Comparison of ENCODE assay signal across 23 mouse cellular contexts in the genomic region with DNA sequence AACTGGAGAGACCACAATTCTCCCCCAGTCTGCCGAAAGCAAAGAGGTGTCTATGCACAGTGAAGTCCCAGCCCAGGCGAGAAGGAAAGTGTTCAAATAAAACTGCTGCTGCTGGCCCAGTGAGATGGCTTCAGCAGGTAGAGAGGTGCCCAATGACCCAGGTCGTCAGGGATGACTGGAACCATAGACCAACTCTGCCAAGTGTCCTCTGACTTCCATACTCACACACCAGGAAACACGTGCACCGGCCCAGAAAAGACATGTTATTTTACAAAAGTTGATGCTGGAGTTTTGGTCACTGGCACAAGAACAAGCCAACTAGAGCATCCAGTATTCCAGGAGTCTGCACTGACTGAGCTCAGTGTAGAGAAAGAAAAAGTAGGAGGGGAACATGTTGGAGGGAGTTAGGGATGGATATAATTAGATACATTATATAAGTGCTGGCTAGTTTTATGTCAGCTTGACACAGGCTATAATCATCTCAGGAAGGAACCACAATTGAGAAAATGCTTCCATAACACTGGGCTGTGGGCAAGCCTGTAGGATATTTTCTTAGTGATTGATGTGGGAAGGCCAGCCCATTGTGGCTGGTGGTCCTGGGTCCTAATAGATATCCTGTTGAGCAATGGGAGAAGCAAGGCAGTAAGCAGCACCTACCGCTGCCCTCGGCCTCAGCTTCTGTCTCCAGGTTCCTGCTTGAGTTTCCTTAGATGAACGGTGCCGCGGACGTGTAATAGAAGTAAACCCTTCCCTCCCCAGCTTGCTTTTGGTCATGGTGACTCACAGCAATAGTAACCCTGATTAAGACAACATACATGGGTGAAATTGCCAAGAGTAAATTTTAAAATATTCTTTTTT. TPM values are rescaled to one million over a fixed set of nuclear protein-coding genes. Genes with fewer than 3 reads are reported as not detected.
DNase-seq lines count a peak whose midpoint lies in the region; ATAC-seq and TF ChIP-seq lines count a peak whose summit lies in the region.
"Had no signal": no experiment of that assay in that cellular context is flagged by ENCODE, and none has a peak within 500 bp of the region (broad histone marks: within the 10 kb centered on the region; RNA-seq: fewer than 3 reads in every experiment).

No protein-coding gene starts in this region.

- no peak overlapping the region for H3K27ac ChIP-seq in kidney, adult 2 months (ENCODE audit: insufficient read depth, low read depth, low read length)
- peak overlapping the region; percentile 31; the same call in 1 of the 2 replicates for H3K27ac ChIP-seq in olfactory bulb, adult 2 months (ENCODE audit: insufficient read depth, low read depth, low read length)
- no peak overlapping the region for H3K27ac ChIP-seq in heart, embryonic 12.5 days (ENCODE audit: poor library complexity, severe bottlenecking)
- H3K27ac ChIP-seq: heart, embryonic 10.5 days; intestine, embryonic 15.5 days; limb, embryonic 13.5 days; liver, embryonic 14.5 days; midbrain, embryonic 15.5 days; neural tube, embryonic 12.5 days had no signal

- peak; percentile 76 for DNase-seq in kidney, adult 2 months
- DNase-seq in kidney, postnatal 10 days, result no peak
- peak; percentile 38 for DNase-seq in right cerebral cortex, adult 18-20 months
- DNase-seq in right cerebral cortex, postnatal 14 days, result no peak
- no peak for DNase-seq in urinary bladder, postnatal 36 days (ENCODE audit: low spot score in 2 of 2)
- DNase-seq: adrenal gland, postnatal 10 days; cerebellum, adult 2 months; cerebellum, postnatal 25 days; forebrain, postnatal 0 days; layer of hippocampus, postnatal 36 days; lung, embryonic 14.5 days; retina, postnatal 1 day had no signal

- no peaks in the 10 kb centered on the region for H3K27me3 ChIP-seq in kidney, adult 2 months (replicated peaks; ENCODE audit: control insufficient read depth, insufficient read depth, low read length)
- no peaks in the 10 kb centered on the region for H3K27me3 ChIP-seq in heart, embryonic 12.5 days (replicated peaks)
- H3K27me3 ChIP-seq: intestine, embryonic 15.5 days; limb, embryonic 13.5 days; megakaryocyte, embryonic 14.5 days; midbrain, embryonic 15.5 days; neural tube, embryonic 12.5 days had no signal

- peak; percentile 49 for ATAC-seq in granulocyte monocyte progenitor cell, adult 5-6 weeks (replicated peaks; ENCODE audit: poor library complexity, severe bottlenecking)
- ATAC-seq in heart, embryonic 12.5 days (ENCODE audit: insufficient number of reproducible peaks, low FRiP score), result no peak
- ATAC-seq: forebrain, postnatal 0 days; hindbrain, embryonic 16.5 days; intestine, embryonic 15.5 days; midbrain, embryonic 15.5 days had no signal

- 57% methylated on average over 11 of the region's 11 CpGs for WGBS in kidney, adult 2 months
- 49% methylated on average over 11 of the region's 11 CpGs for WGBS in olfactory bulb, adult 2 months
- 81% methylated on average over 11 of the region's 11 CpGs for WGBS in heart, embryonic 12.5 days

- TF ChIP-seq POLR2A in kidney, adult 2 months (IDR thresholded peaks at IDR 0.05; ENCODE audit: low read depth, low read length), result no peak
- no peak for TF ChIP-seq POLR2A in olfactory bulb, adult 2 months (IDR thresholded peaks at IDR 0.05; ENCODE audit: insufficient read depth, low read depth, low read length)

- H3K9me3 ChIP-seq in heart, embryonic 12.5 days (replicated peaks), result no peaks in the 10 kb centered on the region
- H3K9me3 ChIP-seq: heart, embryonic 10.5 days; intestine, embryonic 15.5 days; limb, embryonic 13.5 days; megakaryocyte, embryonic 14.5 days; midbrain, embryonic 15.5 days; neural tube, embryonic 12.5 days had no signal

- H3K9ac ChIP-seq in heart, embryonic 12.5 days, result no peak overlapping the region
- H3K9ac ChIP-seq: forebrain, postnatal 0 days; intestine, embryonic 15.5 days; limb, embryonic 13.5 days; liver, embryonic 14.5 days; lung, embryonic 14.5 days; midbrain, embryonic 15.5 days; neural tube, embryonic 12.5 days had no signal

- no peak overlapping the region for H3K4me2 ChIP-seq in heart, embryonic 12.5 days
- H3K4me2 ChIP-seq: intestine, embryonic 15.5 days; limb, embryonic 13.5 days; lung, embryonic 14.5 days; midbrain, embryonic 15.5 days; neural tube, embryonic 12.5 days had no signal

- H3K4me3 ChIP-seq in kidney, adult 2 months (ENCODE audit: insufficient read depth, low read depth, low read length), result no peak overlapping the region
- H3K4me3 ChIP-seq in olfactory bulb, adult 2 months (ENCODE audit: insufficient read depth, low read depth, low read length), result no peak overlapping the region
- no peak overlapping the region for H3K4me3 ChIP-seq in heart, embryonic 12.5 days
- H3K4me3 ChIP-seq: heart, embryonic 10.5 days; intestine, embryonic 15.5 days; limb, embryonic 13.5 days; megakaryocyte, embryonic 14.5 days; midbrain, embryonic 15.5 days; neural tube, embryonic 12.5 days had no signal

- H3K36me3 ChIP-seq in kidney, adult 2 months (ENCODE audit: control insufficient read depth, insufficient read depth, low read length), result no peaks in the 10 kb centered on the region
- H3K36me3 ChIP-seq in heart, embryonic 12.5 days, result peaks cover 27% of the 10 kb centered on the region
- H3K36me3 ChIP-seq: intestine, embryonic 15.5 days had no signal

- peaks cover 8% of the 10 kb centered on the region; the same call in 1 of the 2 replicates for H3K4me1 ChIP-seq in kidney, adult 2 months (ENCODE audit: control insufficient read depth, insufficient read depth, low read length)
- peaks cover 5% of the 10 kb centered on the region for H3K4me1 ChIP-seq in olfactory bulb, adult 2 months (ENCODE audit: control insufficient read depth, insufficient read depth, low read length)
- H3K4me1 ChIP-seq in heart, embryonic 12.5 days (replicated peaks), result no peaks in the 10 kb centered on the region; the same call in 1 of the 2 replicates
- H3K4me1 ChIP-seq: intestine, embryonic 15.5 days; neural tube, embryonic 12.5 days had no signal

- TF ChIP-seq CTCF in kidney, adult 2 months (conservative IDR thresholded peaks at IDR 0.05; ENCODE audit: insufficient read depth, insufficient read length, low read depth, low read length), result no peak
- TF ChIP-seq CTCF in olfactory bulb, adult 2 months (IDR thresholded peaks at IDR 0.05; ENCODE audit: insufficient read depth, low read depth, low read length), result no peak

RNA-seq across cellular contexts. Expression of a gene that starts 5.5 kb away (rescaled TPM):
- polyA plus RNA-seq in kidney, adult 2 months (2012; rRNA removed), result 17.9 and 18.7 TPM in 2 replicates
- total RNA-seq in granulocyte monocyte progenitor cell, adult 5-6 weeks (2014; fragmentation: Nextera tagmentation), result 14.2 and 20.5 TPM in 2 replicates
- total RNA-seq in granulocyte monocyte progenitor cell, adult 5-6 weeks (2017), result 15.3 and 24.7 TPM in 2 replicates
- polyA plus RNA-seq in olfactory bulb, adult 2 months (2012; ENCODE audit: insufficient read depth, insufficient read length, low replicate concordance, missing spikeins), result 46.0 TPM in 1 of 2 replicates, not detected in the other
- polyA plus RNA-seq in heart, embryonic 12.5 days (2016; fragmentation: Nextera tagmentation; extraction: Ambion mirVana), result 10.1 and 11.1 TPM in 2 replicates

RNA-seq across cellular contexts. Expression of a gene that starts 7.5 kb away (rescaled TPM):
- polyA plus RNA-seq in kidney, adult 2 months (2012; rRNA removed), result 3.7 and 4.0 TPM in 2 replicates
- total RNA-seq in granulocyte monocyte progenitor cell, adult 5-6 weeks (2014; fragmentation: Nextera tagmentation), result 2.1 and 4.5 TPM in 2 replicates
- total RNA-seq in granulocyte monocyte progenitor cell, adult 5-6 weeks (2017), result 2.2 and 5.3 TPM in 2 replicates
- not detected in 2 replicates for polyA plus RNA-seq in olfactory bulb, adult 2 months (2012; ENCODE audit: insufficient read depth, insufficient read length, low replicate concordance, missing spikeins)
- 5.5 and 6.1 TPM in 2 replicates for polyA plus RNA-seq in heart, embryonic 12.5 days (2016; fragmentation: Nextera tagmentation; extraction: Ambion mirVana)

Comparison
In these comparisons a context has a peak if more than half of its experiments do, and no peak if none do; other contexts are left out.
1. DNase-seq: peak in kidney, adult 2 months (single experiment) and right cerebral cortex, adult 18-20 months (single experiment); none in kidney, postnatal 10 days (single experiment), right cerebral cortex, postnatal 14 days (single experiment) and urinary bladder, postnatal 36 days (0 of 2).